Comparison of ENCODE assay signal across 7 mouse cellular contexts in the genomic region with DNA sequence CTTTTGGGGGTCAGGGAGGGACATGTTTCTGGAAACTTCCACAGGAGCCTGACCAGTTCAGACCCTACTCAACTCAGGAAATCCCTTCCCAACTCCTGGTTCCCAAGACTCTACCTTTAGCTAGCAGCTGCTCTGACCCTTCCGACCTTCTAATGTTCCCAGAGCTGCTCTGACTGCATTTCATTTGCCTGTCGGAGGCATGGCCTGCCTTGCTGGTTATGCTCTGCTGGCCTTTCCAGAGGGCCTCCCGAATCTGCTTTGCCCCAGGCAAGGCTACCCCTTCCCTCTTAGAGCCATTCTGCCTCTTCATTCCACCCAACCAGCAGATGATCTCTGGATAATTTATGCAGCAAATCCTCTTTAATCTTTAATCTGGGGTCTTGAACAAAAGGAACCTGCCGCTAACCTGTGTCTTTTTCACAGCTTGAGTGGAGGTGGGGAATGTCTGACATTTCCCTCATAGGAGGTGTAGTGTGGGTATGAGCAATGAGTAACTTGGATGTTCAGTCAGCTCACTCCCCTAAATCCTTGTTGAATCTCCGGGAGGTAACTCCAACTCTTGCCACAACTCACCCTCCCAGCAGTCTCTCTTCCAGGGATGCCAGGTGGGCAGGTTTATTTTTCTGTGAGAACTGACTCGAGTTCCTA. TPM values are rescaled to one million over a fixed set of nuclear protein-coding genes. Genes with fewer than 3 reads are reported as not detected.
DNase-seq lines count a peak whose midpoint lies in the region; ATAC-seq lines count a peak whose summit lies in the region.

No protein-coding gene starts in this region.

- H3K9me3 ChIP-seq in forebrain, embryonic 16.5 days (ENCODE audit: control insufficient read depth, low read length): no peaks in the 10 kb centered on the region

- H3K4me2 ChIP-seq in forebrain, embryonic 16.5 days (ENCODE audit: low read length): peak overlapping the region; percentile 97

- peak overlapping the region; percentile 63 for H3K4me3 ChIP-seq in forebrain, embryonic 16.5 days (replicated peaks; ENCODE audit: low read length)

- no peak overlapping the region for H3K27ac ChIP-seq in forebrain, embryonic 16.5 days (ENCODE audit: low read length)

- H3K4me1 ChIP-seq in forebrain, embryonic 16.5 days (replicated peaks; ENCODE audit: control insufficient read depth, insufficient read depth, low read length): peaks cover 17% of the 10 kb centered on the region

- peak overlapping the region; percentile 82 for H3K9ac ChIP-seq in forebrain, embryonic 16.5 days (replicated peaks; ENCODE audit: low read depth, low read length)

- ATAC-seq in forebrain, embryonic 16.5 days: no peak

- peak; percentile 34 for DNase-seq in right cerebral cortex, postnatal 25 days
- no peak for DNase-seq in right cerebral cortex, postnatal 36 days (ENCODE audit: low spot score in 2 of 2)
- DNase-seq in kidney, postnatal 4 days: peak; percentile 58 to 73
- DNase-seq in retina, postnatal 1 day: peak; percentile 69
- DNase-seq in spleen, postnatal 10 days (ENCODE audit: low spot score in 2 of 2): no peak
- DNase-seq in adrenal gland, postnatal 36 days: no peak

- WGBS in forebrain, embryonic 16.5 days: 9% methylated on average over 6 of the region's 6 CpGs

- H3K27me3 ChIP-seq in forebrain, embryonic 16.5 days (replicated peaks; ENCODE audit: control insufficient read depth, insufficient read depth, low read length): no peaks in the 10 kb centered on the region; the same call in 1 of the 2 replicates

- H3K36me3 ChIP-seq in forebrain, embryonic 16.5 days (ENCODE audit: control insufficient read depth, insufficient read depth): no peaks in the 10 kb centered on the region

RNA-seq across cellular contexts. Expression of gene Sept4, which starts 9.0 kb away (rescaled TPM):
- 21.9 and 22.9 TPM in 2 replicates for polyA plus RNA-seq in forebrain, embryonic 16.5 days (2015; fragmentation: Nextera tagmentation; extraction: Ambion mirVana)
- 10 to 100 TPM; 33.2 to 41.3 TPM for total RNA-seq in adrenal gland, postnatal 36 days (2021)

RNA-seq across cellular contexts. Expression of gene Gm11492, which starts 11.3 kb away (rescaled TPM):
- not detected in 2 replicates for polyA plus RNA-seq in forebrain, embryonic 16.5 days (2015; fragmentation: Nextera tagmentation; extraction: Ambion mirVana)
- not detected for total RNA-seq in adrenal gland, postnatal 36 days (2021)

RNA-seq across cellular contexts. Expression of gene Mtmr4, which starts 14.2 kb away (rescaled TPM):
- 65.1 and 71.5 TPM in 2 replicates for polyA plus RNA-seq in forebrain, embryonic 16.5 days (2015; fragmentation: Nextera tagmentation; extraction: Ambion mirVana)
- 10 to 100 TPM; 26.1 to 31.4 TPM for total RNA-seq in adrenal gland, postnatal 36 days (2021)

RNA-seq across cellular contexts. Expression of gene Hsf5, which starts 39.2 kb away (rescaled TPM):
- 0.45 and 0.46 TPM in 2 replicates for polyA plus RNA-seq in forebrain, embryonic 16.5 days (2015; fragmentation: Nextera tagmentation; extraction: Ambion mirVana)
- total RNA-seq in adrenal gland, postnatal 36 days (2021): under 1 TPM in 1 of 2 experiments, not detected in 1; 0.13 TPM

Comparison
In these comparisons a context has a peak if more than half of its experiments do, and no peak if none do; other contexts are left out.
1. DNase-seq: peak in right cerebral cortex, postnatal 25 days (single experiment), kidney, postnatal 4 days (2 of 2) and retina, postnatal 1 day (single experiment); none in right cerebral cortex, postnatal 36 days (0 of 2), spleen, postnatal 10 days (0 of 2) and adrenal gland, postnatal 36 days (0 of 2).